22 mouse cellular contexts compared by ENCODE assay signal in the genomic region with DNA sequence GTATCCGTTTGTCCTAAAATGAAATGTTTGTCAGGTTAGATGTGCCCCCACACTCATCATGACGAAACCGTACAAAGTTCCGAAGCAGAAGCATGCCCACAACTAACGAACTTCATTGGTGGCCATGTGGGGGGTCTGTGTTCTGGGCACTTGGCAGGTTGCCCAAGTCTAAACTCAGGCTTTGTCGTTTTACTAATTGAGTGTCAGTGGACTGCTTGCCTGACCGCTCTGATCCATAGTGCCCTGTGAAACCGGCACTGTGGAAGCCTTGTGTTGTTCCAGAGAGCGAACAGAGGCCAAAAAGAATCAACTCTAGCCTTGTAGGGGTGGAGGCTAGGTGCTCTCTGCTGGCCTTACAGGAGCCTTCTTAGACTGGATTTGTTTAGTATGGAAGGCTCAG.
"Had no signal": no experiment of that assay in that cellular context is flagged by ENCODE, and none has a peak within 500 bp of the region (broad histone marks: within the 10 kb centered on the region; RNA-seq: fewer than 3 reads in every experiment).

No protein-coding gene starts in this region.

- H3K27me3 ChIP-seq: intestine, embryonic 15.5 days; liver, embryonic 12.5 days; liver, embryonic 15.5 days; megakaryocyte, embryonic 14.5 days; midbrain, embryonic 13.5 days; neural tube, embryonic 13.5 days; stomach, embryonic 15.5 days had no signal

- H3K27ac ChIP-seq: intestine, embryonic 15.5 days; limb, embryonic 10.5 days; limb, embryonic 13.5 days; liver, embryonic 12.5 days; liver, embryonic 15.5 days; midbrain, embryonic 10.5 days; midbrain, embryonic 13.5 days; neural tube, embryonic 13.5 days; stomach, embryonic 15.5 days had no signal

- H3K4me1 ChIP-seq: liver, embryonic 15.5 days; stomach, embryonic 15.5 days had no signal

- H3K4me3 ChIP-seq: intestine, embryonic 15.5 days; limb, embryonic 10.5 days; limb, embryonic 13.5 days; liver, embryonic 12.5 days; liver, embryonic 15.5 days; megakaryocyte, embryonic 14.5 days; midbrain, embryonic 10.5 days; midbrain, embryonic 13.5 days; myocyte; neural tube, embryonic 13.5 days; stomach, embryonic 15.5 days had no signal

- H3K9me3 ChIP-seq: intestine, embryonic 15.5 days; limb, embryonic 10.5 days; limb, embryonic 13.5 days; liver, embryonic 12.5 days; liver, embryonic 15.5 days; megakaryocyte, embryonic 14.5 days; midbrain, embryonic 10.5 days; midbrain, embryonic 13.5 days; stomach, embryonic 15.5 days had no signal

- DNase-seq: kidney, adult 18-20 months; kidney, adult 9 months; kidney, postnatal 14 days; kidney, postnatal 4 days; liver; lung, adult 18-20 months; lung, postnatal 14 days; right cerebral cortex, postnatal 25 days; spleen, adult 18-20 months; thymus, postnatal 25 days had no signal

- ATAC-seq: intestine, embryonic 15.5 days; liver, embryonic 12.5 days; midbrain, embryonic 13.5 days; midbrain, embryonic 16.5 days had no signal

- H3K36me3 ChIP-seq: intestine, embryonic 15.5 days; limb, embryonic 10.5 days; limb, embryonic 13.5 days; liver, embryonic 15.5 days; midbrain, embryonic 10.5 days; midbrain, embryonic 13.5 days; neural tube, embryonic 13.5 days; stomach, embryonic 15.5 days had no signal

- H3K9ac ChIP-seq: intestine, embryonic 15.5 days; limb, embryonic 13.5 days; liver, embryonic 12.5 days; liver, embryonic 15.5 days; midbrain, embryonic 13.5 days; neural tube, embryonic 13.5 days; stomach, embryonic 15.5 days had no signal

- H3K4me2 ChIP-seq: intestine, embryonic 15.5 days; limb, embryonic 13.5 days; liver, embryonic 12.5 days; liver, embryonic 15.5 days; midbrain, embryonic 13.5 days; neural tube, embryonic 13.5 days; stomach, embryonic 15.5 days had no signal
